Mouse (Mus musculus) brain, embryonic 14.5 days (tissue): ENCODE data around the gene Tcf7l2. TPM values are rescaled to one million over a fixed set of nuclear protein-coding genes. Genes with fewer than 3 reads are reported as not detected.

Experiments
- DNase-seq: peaks from one replicate; pipeline ENCODE4 v3.0.0-alpha.2; 2011; ENCODE audit warnings: low read depth
- CTCF ChIP-seq: fragments of 200-500 bp; IDR thresholded peaks from 2 replicates; pipeline ENCODE4 v1.5.1; 2012; ENCODE audit warnings: inconsistent platforms, mild to moderate bottlenecking, moderate library complexity, borderline replicate concordance; ENCODE audit not compliant: insufficient read depth, insufficient read length; ENCODE audit errors: extremely low read depth
- POLR2A ChIP-seq: fragments of 200-500 bp; IDR thresholded peaks from 2 replicates; pipeline ENCODE4 v1.6.1; 2012; ENCODE audit warnings: mild to moderate bottlenecking, inconsistent platforms, borderline replicate concordance; ENCODE audit not compliant: poor library complexity, insufficient read depth, insufficient read length, severe bottlenecking; ENCODE audit errors: extremely low read depth
- polyA plus RNA-seq: library from polyadenylated mRNA; depleted of rRNA; stranded (reverse); fragments of >200 nt; gene quantifications from 2 replicates; pipeline ENCODE4 v1.2.3, GENCODE M21; 2012

Gene Tcf7l2
- polyA plus RNA-seq, 1 experiment: 296 TPM

- no peak for DNase-seq
- TF ChIP-seq POLR2A (no peak), CTCF (no peak)
Observed at GRCm38 (mm10) chr19:55847043-55847442, 105.4 kb downstream of the Tcf7l2 start.

GRCm38 (mm10) chr19:55850402-55851078 lies 108.9 kb downstream of the Tcf7l2 start:
- peak; percentile 47 for DNase-seq
- TF ChIP-seq POLR2A (no peak), CTCF (no peak)

- no peak for TF ChIP-seq POLR2A
- TF ChIP-seq CTCF: no peak
- peak; percentile 77 for DNase-seq
Observed at GRCm38 (mm10) chr19:55851498-55852324, 110.1 kb downstream of the Tcf7l2 start.

GRCm38 (mm10) chr19:55854389-55854788 lies 112.8 kb downstream of the Tcf7l2 start:
- no peak for DNase-seq
- TF ChIP-seq CTCF: no peak
- TF ChIP-seq POLR2A: no peak

- TF ChIP-seq POLR2A: no peak
- TF ChIP-seq CTCF: no peak
- no peak for DNase-seq
Observed at GRCm38 (mm10) chr19:55855571-55855970, 114.0 kb downstream of the Tcf7l2 start.

- DNase-seq: no peak
- no peak for TF ChIP-seq CTCF
- no peak for TF ChIP-seq POLR2A
Observed at GRCm38 (mm10) chr19:55857328-55857727, 115.7 kb downstream of the Tcf7l2 start.

- no peak for DNase-seq
- TF ChIP-seq CTCF (no peak), POLR2A (no peak)
Observed at GRCm38 (mm10) chr19:55860009-55860743, 118.6 kb downstream of the Tcf7l2 start.

GRCm38 (mm10) chr19:55861746-55862145 lies 120.1 kb downstream of the Tcf7l2 start:
- no peak for DNase-seq
- TF ChIP-seq CTCF: no peak
- TF ChIP-seq POLR2A: no peak

GRCm38 (mm10) chr19:55862559-55862958 lies 120.9 kb downstream of the Tcf7l2 start:
- TF ChIP-seq POLR2A: no peak
- TF ChIP-seq CTCF: no peak
- no peak for DNase-seq

GRCm38 (mm10) chr19:55865049-55865448 lies 123.4 kb downstream of the Tcf7l2 start:
- DNase-seq: no peak
- TF ChIP-seq POLR2A (no peak), CTCF (no peak)
